Mouse (Mus musculus): ENCODE data around the gene Cib4. TPM values are rescaled to one million over a fixed set of nuclear protein-coding genes. Genes with fewer than 3 reads are reported as not detected.
A peak's percentile ranks its signal among the peaks of the same experiment; 100 is the strongest.

Cib4 gene
- polyA plus RNA-seq, 1 experiment from 2014 or later, result not detected

DNA sequence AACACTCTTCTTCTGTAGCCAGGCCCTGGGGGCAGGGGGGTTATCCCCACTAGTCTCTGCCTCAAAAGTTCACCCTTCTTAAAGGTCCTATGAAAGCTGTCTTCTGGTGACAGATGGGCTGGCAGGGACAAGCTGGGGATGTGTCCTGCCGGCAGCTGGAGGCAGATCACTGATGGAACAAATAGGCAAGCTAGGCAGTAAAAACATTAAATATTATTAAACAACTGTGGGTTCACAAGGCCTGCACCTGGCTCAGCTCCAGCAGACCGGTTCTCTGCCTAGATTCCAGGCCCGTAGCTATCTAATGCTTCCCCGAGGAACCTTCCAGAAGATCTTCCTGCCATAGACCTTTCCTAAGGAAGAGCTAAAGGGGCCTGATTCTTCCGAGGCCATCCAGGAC is 27.5 kb downstream of the Cib4 start:
- ATAC-seq (ENCODE audit: low FRiP score, low TSS enrichment) (no peak), DNase-seq (no peak)
- Histone ChIP-seq H3K9me3 (ENCODE audit: control insufficient read depth, low read length) (no peaks in the 10 kb centered on the region), H3K27me3 (ENCODE audit: control insufficient read depth, insufficient read depth, low read length) (no peaks in the 10 kb centered on the region), H3K4me2 (ENCODE audit: low read length) (no peak overlapping the region), H3K9ac (replicated peaks; ENCODE audit: low read length) (no peak overlapping the region), H3K27ac (replicated peaks; ENCODE audit: low read depth, low read length) (no peak overlapping the region), H3K4me1 (ENCODE audit: control insufficient read depth, insufficient read depth, low read length) (no peaks in the 10 kb centered on the region), H3K36me3 (ENCODE audit: control insufficient read depth, insufficient read depth, low read length) (no peaks in the 10 kb centered on the region), H3K4me3 (replicated peaks; ENCODE audit: low read depth, low read length) (no peak overlapping the region)
- WGBS, result 88% methylated on average over 5 of the region's 5 CpGs

DNA sequence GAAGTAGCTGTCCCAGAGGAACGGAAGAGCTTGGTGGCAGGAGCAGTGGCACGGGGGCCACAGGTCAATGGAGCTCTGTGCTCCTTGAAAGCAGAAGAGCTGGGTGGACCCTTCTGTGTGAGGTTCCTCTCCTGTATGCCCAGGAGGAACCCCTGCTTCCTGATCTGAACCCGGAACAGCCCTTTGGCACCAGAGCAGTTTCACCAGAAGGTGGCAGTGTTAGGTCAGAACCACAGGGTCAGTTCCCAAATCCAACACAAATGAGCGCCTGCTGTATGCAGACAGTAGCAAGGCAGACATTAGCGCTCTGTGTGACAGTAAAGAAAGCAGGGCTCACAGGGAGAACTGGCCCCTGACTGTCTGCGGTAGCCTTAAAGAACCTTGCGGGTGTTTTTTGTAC is 29.3 kb downstream of the Cib4 start:
- Histone ChIP-seq H3K27me3 (ENCODE audit: control insufficient read depth, insufficient read depth, low read length) (no peaks in the 10 kb centered on the region), H3K27ac (replicated peaks; ENCODE audit: low read depth, low read length) (no peak overlapping the region)
- 51% methylated on average over 7 of the region's 7 CpGs for WGBS

DNA sequence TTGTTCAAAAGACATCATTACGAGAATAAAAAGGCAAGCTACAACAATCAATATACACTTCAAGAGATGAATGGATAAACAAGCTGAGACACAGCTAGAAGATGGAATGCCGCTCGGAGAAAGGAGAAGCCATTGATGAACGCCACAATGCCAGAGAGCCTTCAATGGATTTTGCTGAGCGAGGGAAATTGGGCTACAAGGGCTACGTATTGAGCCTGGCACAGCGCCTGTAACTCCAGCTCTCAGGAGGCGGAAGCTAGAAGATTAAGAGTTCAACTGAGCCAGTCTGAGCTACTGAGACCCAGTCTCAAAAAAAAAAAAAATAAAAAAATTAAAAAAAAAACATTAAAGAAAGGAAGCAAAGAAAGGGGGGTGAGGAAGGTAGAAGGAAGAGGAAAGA is 32.5 kb downstream of the Cib4 start:
- no peak for ATAC-seq (ENCODE audit: low FRiP score, low TSS enrichment)
- 60% methylated on average over 8 of the region's 8 CpGs for WGBS
- peak; percentile 38 for DNase-seq

More for the DNA sequence above, 29.3 kb downstream of the Cib4 start:
- Histone ChIP-seq H3K4me2 (ENCODE audit: low read length) (no peak overlapping the region), H3K4me3 (replicated peaks; ENCODE audit: low read depth, low read length) (no peak overlapping the region), H3K36me3 (ENCODE audit: control insufficient read depth, insufficient read depth, low read length) (no peaks in the 10 kb centered on the region), H3K9ac (replicated peaks; ENCODE audit: low read length) (no peak overlapping the region), H3K9me3 (ENCODE audit: control insufficient read depth, low read length) (no peaks in the 10 kb centered on the region), H3K4me1 (ENCODE audit: control insufficient read depth, insufficient read depth, low read length) (no peaks in the 10 kb centered on the region)
- DNase-seq, result peak; percentile 61
- ATAC-seq (ENCODE audit: low FRiP score, low TSS enrichment), result no peak

DNA sequence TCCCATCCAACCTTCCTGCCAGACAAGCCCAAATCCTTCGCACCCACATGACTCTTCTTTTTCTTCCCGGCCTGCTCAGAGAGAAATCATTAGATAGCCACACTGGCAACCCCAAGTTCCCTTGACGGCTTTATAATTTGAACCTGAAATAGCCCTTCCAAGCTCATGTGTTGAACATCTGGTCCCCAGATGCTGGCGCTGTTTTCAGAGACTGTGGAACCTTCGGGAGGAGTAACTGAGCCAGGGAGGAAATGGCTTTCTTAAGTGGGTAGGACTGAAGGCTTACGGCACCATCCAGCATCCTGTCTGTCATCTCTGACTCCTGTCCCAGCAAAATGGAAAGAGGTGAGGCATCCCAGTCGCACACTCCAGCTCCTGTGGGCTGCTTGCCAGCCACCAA is 48.3 kb downstream of the Cib4 start:
- Histone ChIP-seq H3K9ac (replicated peaks; ENCODE audit: low read length) (no peak overlapping the region), H3K4me3 (replicated peaks; ENCODE audit: low read depth, low read length) (no peak overlapping the region), H3K4me1 (ENCODE audit: control insufficient read depth, insufficient read depth, low read length) (no peaks in the 10 kb centered on the region), H3K27me3 (ENCODE audit: control insufficient read depth, insufficient read depth, low read length) (no peaks in the 10 kb centered on the region), H3K4me2 (ENCODE audit: low read length) (no peak overlapping the region), H3K9me3 (ENCODE audit: control insufficient read depth, low read length) (no peaks in the 10 kb centered on the region), H3K36me3 (ENCODE audit: control insufficient read depth, insufficient read depth, low read length) (no peaks in the 10 kb centered on the region), H3K27ac (replicated peaks; ENCODE audit: low read depth, low read length) (no peak overlapping the region)
- DNase-seq (no peak), ATAC-seq (ENCODE audit: low FRiP score, low TSS enrichment) (no peak)
- 82% methylated on average over 7 of the region's 7 CpGs for WGBS

More for the DNA sequence above, 32.5 kb downstream of the Cib4 start:
- Histone ChIP-seq H3K9ac (replicated peaks; ENCODE audit: low read length) (no peak overlapping the region), H3K9me3 (ENCODE audit: control insufficient read depth, low read length) (no peaks in the 10 kb centered on the region), H3K27me3 (ENCODE audit: control insufficient read depth, insufficient read depth, low read length) (no peaks in the 10 kb centered on the region), H3K4me3 (replicated peaks; ENCODE audit: low read depth, low read length) (no peak overlapping the region), H3K4me1 (ENCODE audit: control insufficient read depth, insufficient read depth, low read length) (no peaks in the 10 kb centered on the region), H3K4me2 (ENCODE audit: low read length) (no peak overlapping the region), H3K36me3 (ENCODE audit: control insufficient read depth, insufficient read depth, low read length) (no peaks in the 10 kb centered on the region), H3K27ac (replicated peaks; ENCODE audit: low read depth, low read length) (no peak overlapping the region)

DNA sequence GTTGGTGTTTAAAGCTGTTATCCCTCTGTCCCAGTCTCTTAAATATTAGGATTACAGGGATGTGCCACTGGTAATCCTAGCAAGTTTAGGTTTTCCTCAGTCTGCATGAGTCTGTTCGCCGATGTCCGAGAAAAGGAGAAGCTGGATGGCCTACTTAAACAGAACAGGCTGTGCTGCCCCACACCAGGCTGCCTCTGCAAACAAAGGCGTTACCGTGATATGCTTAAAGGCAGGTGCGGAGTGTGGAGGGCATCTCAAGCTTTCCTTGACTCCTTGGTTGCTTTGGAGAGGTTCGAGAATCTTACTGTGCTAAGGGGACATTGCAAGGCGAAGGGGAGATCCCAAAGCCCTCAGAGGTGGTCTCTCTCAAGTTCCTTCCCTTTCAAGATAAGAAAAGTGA is 48.8 kb downstream of the Cib4 start:
- no peak overlapping the region for H3K27ac ChIP-seq (replicated peaks; ENCODE audit: low read depth, low read length)
- H3K9ac ChIP-seq (replicated peaks; ENCODE audit: low read length), result no peak overlapping the region
- H3K4me2 ChIP-seq (ENCODE audit: low read length), result no peak overlapping the region
- DNase-seq (no peak), ATAC-seq (ENCODE audit: low FRiP score, low TSS enrichment) (no peak)
- H3K4me3 ChIP-seq (replicated peaks; ENCODE audit: low read depth, low read length), result no peak overlapping the region
- H3K36me3 ChIP-seq (ENCODE audit: control insufficient read depth, insufficient read depth, low read length), result no peaks in the 10 kb centered on the region
- H3K27me3 ChIP-seq (ENCODE audit: control insufficient read depth, insufficient read depth, low read length), result no peaks in the 10 kb centered on the region
- H3K9me3 ChIP-seq (ENCODE audit: control insufficient read depth, low read length), result no peaks in the 10 kb centered on the region
- H3K4me1 ChIP-seq (ENCODE audit: control insufficient read depth, insufficient read depth, low read length), result no peaks in the 10 kb centered on the region
- 87% methylated on average over 8 of the region's 8 CpGs for WGBS

DNA sequence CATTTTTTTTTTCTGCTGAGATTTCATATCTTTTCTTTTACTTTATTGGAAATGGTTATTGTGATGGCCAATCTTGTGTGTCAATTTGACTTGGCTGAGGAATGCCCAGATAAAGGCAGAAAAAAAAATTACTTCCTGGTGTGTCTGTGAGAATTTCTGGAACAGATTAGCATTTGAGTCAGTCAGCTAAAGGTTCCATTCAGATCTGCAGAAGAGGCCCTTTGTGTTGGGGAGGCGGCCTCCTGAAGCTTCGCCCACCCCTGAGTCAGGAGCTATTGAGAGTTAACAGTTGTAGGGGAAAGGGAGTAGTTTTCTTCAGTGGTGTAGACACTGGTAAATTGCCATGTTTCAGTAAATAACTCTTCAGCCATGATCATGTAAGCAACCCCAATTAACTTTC is 50.3 kb downstream of the Cib4 start:
- no peak for DNase-seq
- H3K4me2 ChIP-seq (ENCODE audit: low read length), result no peak overlapping the region
- no peak overlapping the region for H3K9ac ChIP-seq (replicated peaks; ENCODE audit: low read length)
- H3K27ac ChIP-seq (replicated peaks; ENCODE audit: low read depth, low read length), result no peak overlapping the region
- H3K36me3 ChIP-seq (ENCODE audit: control insufficient read depth, insufficient read depth, low read length), result no peaks in the 10 kb centered on the region
- H3K9me3 ChIP-seq (ENCODE audit: control insufficient read depth, low read length), result no peaks in the 10 kb centered on the region
- no peak overlapping the region for H3K4me3 ChIP-seq (replicated peaks; ENCODE audit: low read depth, low read length)
- 44% methylated on average over 2 of the region's 2 CpGs for WGBS
- no peaks in the 10 kb centered on the region for H3K4me1 ChIP-seq (ENCODE audit: control insufficient read depth, insufficient read depth, low read length)
- no peak for ATAC-seq (ENCODE audit: low FRiP score, low TSS enrichment)
- no peaks in the 10 kb centered on the region for H3K27me3 ChIP-seq (ENCODE audit: control insufficient read depth, insufficient read depth, low read length)

DNA sequence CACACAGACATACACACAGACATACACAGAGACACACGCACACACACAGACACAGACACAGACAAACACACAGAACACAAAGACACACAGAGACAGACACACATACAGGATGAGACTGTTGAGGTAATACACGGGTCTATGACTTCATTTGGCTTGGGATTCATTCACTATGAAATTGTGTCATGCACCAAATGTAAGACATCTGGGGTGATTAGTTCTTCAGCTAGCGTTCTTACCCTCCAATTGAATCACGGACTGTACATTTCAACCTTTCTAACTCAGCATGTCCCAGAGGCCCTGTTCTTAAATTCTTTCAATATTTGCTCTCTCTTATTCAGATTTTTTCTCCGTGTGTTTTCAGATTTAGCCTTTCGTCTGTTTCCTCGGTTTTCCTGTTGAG is 51.0 kb downstream of the Cib4 start:
- Histone ChIP-seq H3K4me3 (replicated peaks; ENCODE audit: low read depth, low read length) (no peak overlapping the region), H3K4me2 (ENCODE audit: low read length) (no peak overlapping the region), H3K36me3 (ENCODE audit: control insufficient read depth, insufficient read depth, low read length) (no peaks in the 10 kb centered on the region), H3K27me3 (ENCODE audit: control insufficient read depth, insufficient read depth, low read length) (no peaks in the 10 kb centered on the region), H3K27ac (replicated peaks; ENCODE audit: low read depth, low read length) (no peak overlapping the region), H3K9me3 (ENCODE audit: control insufficient read depth, low read length) (no peaks in the 10 kb centered on the region), H3K9ac (replicated peaks; ENCODE audit: low read length) (no peak overlapping the region), H3K4me1 (ENCODE audit: control insufficient read depth, insufficient read depth, low read length) (no peaks in the 10 kb centered on the region)
- WGBS, result 87% methylated on average over 7 of the region's 7 CpGs
- DNase-seq (no peak), ATAC-seq (ENCODE audit: low FRiP score, low TSS enrichment) (no peak)

DNA sequence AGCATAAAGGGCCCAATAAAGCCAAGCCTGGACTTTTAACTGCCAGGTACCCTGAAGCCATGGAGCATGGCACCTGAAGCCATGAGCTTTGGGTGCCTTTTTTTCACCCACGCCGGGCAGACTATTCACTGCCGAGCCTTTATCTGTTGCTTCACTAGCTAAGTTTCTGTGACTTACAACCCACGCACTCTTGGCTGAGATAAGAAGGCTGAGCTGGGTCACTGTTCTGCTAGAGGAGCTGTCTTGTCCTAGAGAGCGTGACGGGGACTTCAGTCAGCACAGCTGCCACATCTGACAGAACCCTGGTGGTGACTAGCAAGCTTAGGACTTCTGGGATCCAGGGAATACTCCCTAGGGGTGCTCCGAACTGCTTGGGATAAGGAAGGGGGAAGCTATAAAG is 51.9 kb downstream of the Cib4 start:
- Histone ChIP-seq H3K9ac (replicated peaks; ENCODE audit: low read length) (no peak overlapping the region), H3K27ac (replicated peaks; ENCODE audit: low read depth, low read length) (no peak overlapping the region), H3K4me3 (replicated peaks; ENCODE audit: low read depth, low read length) (no peak overlapping the region), H3K4me1 (ENCODE audit: control insufficient read depth, insufficient read depth, low read length) (no peaks in the 10 kb centered on the region), H3K36me3 (ENCODE audit: control insufficient read depth, insufficient read depth, low read length) (no peaks in the 10 kb centered on the region), H3K9me3 (ENCODE audit: control insufficient read depth, low read length) (no peaks in the 10 kb centered on the region), H3K4me2 (ENCODE audit: low read length) (no peak overlapping the region), H3K27me3 (ENCODE audit: control insufficient read depth, insufficient read depth, low read length) (no peaks in the 10 kb centered on the region)
- no peak for DNase-seq
- ATAC-seq (ENCODE audit: low FRiP score, low TSS enrichment), result no peak
- WGBS, result 74% methylated on average over 7 of the region's 7 CpGs

DNA sequence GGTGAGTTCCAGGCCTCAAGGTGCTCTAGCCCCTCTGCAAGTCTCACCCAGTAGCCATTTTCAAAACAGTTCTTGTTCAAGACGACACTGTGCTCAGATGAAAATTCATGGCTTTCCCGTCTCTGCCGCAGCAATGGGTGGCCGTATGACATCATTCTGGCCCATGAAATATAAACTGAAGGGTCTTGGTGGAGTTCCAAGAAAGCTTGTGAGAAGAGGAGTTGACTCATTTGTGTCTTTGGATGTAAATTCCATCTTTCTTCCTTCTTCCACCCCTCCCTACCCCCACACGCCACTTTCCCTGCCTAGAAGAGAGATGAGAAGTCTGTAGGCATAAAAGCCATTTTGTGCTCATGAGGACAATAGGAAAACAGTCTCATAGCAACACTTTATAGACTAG is 54.8 kb downstream of the Cib4 start:
- H3K27me3 ChIP-seq (ENCODE audit: control insufficient read depth, insufficient read depth, low read length), result no peaks in the 10 kb centered on the region
- no peak for ATAC-seq (ENCODE audit: low FRiP score, low TSS enrichment)

More for the DNA sequence above, 54.8 kb downstream of the Cib4 start:
- H3K36me3 ChIP-seq (ENCODE audit: control insufficient read depth, insufficient read depth, low read length), result no peaks in the 10 kb centered on the region
- no peak overlapping the region for H3K27ac ChIP-seq (replicated peaks; ENCODE audit: low read depth, low read length)
- no peaks in the 10 kb centered on the region for H3K4me1 ChIP-seq (ENCODE audit: control insufficient read depth, insufficient read depth, low read length)
- H3K4me3 ChIP-seq (replicated peaks; ENCODE audit: low read depth, low read length), result no peak overlapping the region
- no peak for DNase-seq
- no peaks in the 10 kb centered on the region for H3K9me3 ChIP-seq (ENCODE audit: control insufficient read depth, low read length)
- 77% methylated on average over 5 of the region's 5 CpGs for WGBS
- H3K9ac ChIP-seq (replicated peaks; ENCODE audit: low read length), result no peak overlapping the region
- no peak overlapping the region for H3K4me2 ChIP-seq (ENCODE audit: low read length)
